Mouse (Mus musculus) kidney, postnatal 36 days (tissue): Measurements from ENCODE around the gene Ldlrad3.
A peak's percentile ranks its signal among the peaks of the same experiment; 100 is the strongest.

Source experiments
- DNase-seq, 2 experiments: peaks; one replicate each; pipeline ENCODE4 v3.0.0; 2021 to 2022; ENCODE audit warnings: mixed read lengths in 2 of 2

Ldlrad3 gene

DNA sequence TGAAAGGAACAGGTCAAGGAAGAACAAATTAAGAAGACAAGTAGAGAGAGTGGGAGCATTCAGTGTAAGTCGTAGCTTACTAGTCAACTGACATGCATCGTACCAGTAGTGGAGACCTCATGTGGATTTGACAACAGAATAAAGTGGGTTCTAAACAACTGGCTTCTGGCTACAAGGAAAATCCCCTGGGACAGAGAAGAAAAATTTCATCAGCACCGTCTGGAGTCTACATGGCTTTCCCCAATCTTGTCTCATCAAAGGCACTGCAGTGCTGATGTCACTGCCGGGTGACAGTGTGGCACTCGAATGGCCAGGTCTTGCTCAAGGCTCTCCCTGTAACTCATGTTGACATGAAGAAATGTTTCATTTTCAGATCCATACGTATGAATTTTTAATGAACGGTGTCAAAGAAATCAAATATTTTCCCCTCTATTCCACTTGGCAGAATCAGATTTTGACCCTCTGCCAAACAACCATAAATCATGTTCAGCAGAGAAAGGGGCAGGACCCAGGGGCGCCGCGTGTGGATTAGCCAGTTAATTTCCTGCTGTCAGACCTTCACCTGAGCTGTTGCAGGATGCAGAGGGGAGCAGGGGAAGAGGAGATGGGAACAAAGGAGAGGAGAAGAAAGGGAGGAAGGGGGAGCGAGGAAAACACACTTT, 187.1 kb downstream of the Ldlrad3 start:
- DNase-seq: peak in 1 of 2 experiments; percentile 43

GRCm38 (mm10) chr2:101997013-101997412, 189.2 kb downstream of the Ldlrad3 start:
- DNase-seq: no peak

DNA sequence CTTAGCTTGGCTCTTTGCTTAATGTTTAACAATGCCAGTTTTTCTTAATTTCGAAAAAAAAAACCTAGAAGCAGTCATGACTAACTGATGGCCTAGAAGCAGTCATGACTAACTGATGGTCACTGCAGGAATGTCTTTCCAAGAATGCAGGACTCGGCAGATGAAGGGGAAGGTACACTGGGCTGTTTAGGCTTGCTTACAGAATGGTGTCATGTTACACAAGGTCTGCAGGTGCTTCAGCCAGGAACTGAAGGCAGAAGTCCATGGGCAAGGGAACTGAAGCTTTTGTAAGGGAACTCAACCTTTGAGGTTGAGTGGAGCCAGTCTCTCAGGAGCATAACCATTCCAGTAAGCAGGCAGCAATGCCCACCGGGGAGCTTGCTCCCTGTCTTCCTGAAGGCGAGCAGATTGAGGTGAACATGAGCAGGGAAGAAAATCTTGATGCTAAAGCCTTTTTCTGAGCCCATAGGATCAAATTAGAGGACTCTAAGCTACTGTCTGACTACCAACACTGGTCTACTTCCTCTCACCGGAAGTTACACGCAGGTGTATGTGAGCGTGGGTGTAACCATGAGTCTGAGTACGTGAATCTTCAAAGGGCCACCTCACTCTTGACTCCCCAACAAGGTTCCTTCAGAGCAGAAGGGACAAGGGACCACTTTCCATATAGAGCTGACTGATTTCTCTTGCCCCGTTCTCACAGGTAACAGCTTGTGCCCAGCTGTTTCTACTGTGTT, 193.4 kb downstream of the Ldlrad3 start:
- DNase-seq: peak; percentile 32 to 43

- DNase-seq: no peak
Measured at GRCm38 (mm10) chr2:101991726-101992125, 194.5 kb downstream of the Ldlrad3 start.

DNA sequence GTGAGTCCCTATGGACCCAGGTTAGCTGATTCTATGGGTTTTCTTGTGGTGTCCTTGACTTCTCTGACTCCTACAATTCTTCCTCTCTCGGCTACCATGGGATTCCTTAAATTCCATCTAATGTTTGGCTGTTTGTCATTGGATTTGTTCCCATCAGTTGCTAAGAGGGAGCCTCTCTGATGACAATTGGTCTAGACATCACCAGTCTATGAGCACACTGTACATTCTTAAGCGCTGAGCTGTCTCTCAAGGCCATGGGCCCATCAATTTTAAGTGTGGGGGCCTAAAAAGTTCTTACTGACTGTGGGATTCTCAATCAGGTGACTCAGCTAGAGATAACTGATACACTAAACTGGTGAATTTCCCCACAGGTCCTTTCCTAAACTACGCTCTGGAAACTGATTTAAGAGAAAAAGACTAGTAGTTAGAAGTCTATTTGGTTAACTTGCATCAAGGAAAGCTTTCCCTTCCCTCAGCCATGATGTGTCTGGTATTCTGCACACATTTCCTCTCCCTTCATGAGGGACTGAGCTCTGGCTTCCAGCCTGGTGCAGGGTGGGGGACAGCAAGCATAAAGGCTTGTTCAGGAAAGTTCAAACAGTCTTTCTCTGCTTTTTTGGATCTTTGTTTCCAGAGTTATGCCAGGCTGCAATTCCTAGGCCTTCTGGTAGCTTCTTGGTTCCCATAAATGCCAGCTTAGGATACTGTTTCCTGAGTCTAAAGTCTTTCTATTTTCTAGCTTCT, 199.7 kb downstream of the Ldlrad3 start:
- DNase-seq: no peak

DNA sequence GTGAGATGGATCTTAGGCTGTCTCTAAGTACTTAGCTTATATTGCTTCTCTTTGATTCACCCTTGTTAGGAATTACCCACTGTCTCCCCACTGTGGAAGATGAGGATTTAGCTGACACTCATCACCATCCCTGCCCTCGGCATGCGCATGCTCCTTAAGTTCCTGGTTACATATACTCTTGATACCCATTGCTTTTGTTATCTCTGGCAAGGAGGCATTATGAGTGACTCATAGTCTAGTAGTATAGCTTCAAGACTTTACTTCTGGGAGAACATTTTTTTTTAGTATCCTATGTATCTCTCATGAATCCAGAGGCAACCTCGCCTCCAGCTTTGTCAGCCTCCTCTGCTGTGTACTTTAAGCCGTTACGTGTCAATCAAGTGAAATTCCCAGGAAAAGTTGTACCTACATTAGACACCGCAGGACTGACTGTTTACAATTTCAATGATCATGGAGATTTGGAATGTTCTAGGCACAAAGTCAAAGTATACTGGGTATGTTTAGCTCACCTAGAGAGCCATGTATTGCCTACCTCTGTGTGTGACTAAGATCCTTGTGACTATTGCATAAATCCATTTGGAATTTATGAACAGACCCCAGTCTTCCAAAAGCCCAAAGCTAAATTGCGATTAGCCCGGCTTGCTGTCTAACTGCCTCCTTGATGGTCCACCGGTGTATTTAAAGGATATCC, 202.2 kb downstream of the Ldlrad3 start:
- DNase-seq: no peak

- DNase-seq: peak in 1 of 2 experiments; percentile 37
Measured at GRCm38 (mm10) chr2:101983082-101983852, 202.9 kb downstream of the Ldlrad3 start.

- DNase-seq: no peak
Measured at GRCm38 (mm10) chr2:101981964-101982498, 204.2 kb downstream of the Ldlrad3 start.

DNA sequence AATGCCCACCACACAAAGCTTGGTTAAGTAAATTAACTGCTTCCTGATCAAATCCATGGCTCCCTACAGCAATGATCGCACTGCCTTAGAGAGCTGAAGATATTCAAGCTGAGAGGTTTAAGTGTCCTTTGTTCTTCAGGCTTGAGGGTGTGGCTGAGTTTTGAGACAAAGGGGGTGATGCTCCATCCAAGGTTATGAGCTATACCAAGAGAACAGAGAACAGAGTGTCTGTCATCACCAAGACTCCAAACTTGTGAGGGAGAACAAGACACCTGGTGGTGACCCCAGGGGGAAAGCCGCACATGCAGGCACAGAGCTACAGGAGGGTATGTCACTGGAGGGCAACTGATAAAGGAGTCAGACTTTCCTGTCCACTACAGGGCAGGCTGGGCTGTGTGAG, 205.0 kb downstream of the Ldlrad3 start:
- no peak for DNase-seq

- DNase-seq: no peak
Measured at GRCm38 (mm10) chr2:101980456-101980947, 205.7 kb downstream of the Ldlrad3 start.

- DNase-seq: peak in 1 of 2 experiments; percentile 67
Measured at GRCm38 (mm10) chr2:101978534-101979525, 207.4 kb downstream of the Ldlrad3 start.

DNA sequence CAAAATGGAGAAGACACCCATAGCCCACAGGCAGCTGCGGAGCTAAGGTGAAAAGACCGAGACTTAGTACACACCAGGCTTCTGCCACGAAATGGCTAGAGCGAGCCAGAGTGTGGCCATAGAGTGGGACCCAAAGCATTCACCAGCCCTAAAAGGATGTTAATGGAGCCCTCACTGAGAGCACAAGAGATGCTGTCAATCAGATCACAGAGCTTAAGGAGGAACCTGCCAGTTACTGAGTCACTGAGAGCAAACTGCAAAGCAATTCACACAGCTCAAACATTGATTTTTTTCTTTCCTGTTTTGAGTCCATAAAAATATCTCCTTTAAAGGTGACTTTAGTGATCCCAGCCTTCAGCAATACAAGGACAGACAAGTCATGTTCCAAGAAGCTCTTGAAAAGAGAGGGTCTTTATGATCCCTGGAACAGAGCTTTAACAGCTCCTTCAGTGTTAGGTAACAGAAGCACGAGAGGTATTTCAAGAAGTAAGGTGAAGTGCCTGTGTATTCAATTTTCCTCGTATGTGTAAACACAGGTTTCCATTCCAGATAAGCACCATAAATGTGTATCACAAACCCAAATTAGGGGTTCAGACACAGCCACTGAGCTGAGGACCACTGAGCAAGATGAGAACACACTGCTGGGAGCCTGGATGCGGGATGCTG, 209.7 kb downstream of the Ldlrad3 start:
- no peak for DNase-seq

DNA sequence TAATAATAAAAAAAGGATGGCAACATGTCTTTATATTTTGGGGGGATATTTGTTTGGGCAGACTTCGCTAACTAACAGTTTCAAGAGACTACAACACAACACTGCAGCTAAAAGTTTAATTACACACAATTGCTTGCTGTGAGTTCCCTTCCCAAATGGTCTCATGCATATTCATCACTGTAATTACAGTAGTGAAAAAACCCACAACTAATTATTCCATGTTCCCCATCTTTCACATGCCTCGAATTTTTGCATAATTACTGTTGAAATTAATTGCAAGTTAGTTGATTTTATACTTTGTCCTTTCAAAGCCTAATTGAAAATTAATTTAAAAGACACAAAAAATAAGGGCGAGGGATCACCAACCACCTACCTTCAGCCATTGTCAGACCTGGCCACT, 212.4 kb downstream of the Ldlrad3 start:
- no peak for DNase-seq

DNA sequence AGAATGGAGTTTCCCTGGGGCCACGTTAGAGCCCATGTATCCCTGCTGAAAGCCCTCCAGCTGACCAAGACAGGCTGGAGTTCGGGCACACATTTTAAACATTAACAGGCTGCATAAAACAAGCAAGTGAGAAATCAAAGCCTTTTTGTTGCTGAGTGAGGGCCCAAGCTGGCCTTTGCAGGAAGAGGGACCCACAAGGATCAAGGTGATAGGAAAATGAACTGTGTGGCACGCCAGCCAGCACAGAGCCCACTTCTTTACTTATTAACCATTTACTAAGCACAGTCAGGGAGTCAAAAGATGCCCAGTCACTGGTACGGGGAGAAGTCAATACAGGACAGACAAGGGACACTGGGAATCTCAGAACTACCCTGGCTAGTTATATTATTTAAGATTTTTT, 218.6 kb downstream of the Ldlrad3 start:
- DNase-seq: peak; percentile 49 to 69

DNA sequence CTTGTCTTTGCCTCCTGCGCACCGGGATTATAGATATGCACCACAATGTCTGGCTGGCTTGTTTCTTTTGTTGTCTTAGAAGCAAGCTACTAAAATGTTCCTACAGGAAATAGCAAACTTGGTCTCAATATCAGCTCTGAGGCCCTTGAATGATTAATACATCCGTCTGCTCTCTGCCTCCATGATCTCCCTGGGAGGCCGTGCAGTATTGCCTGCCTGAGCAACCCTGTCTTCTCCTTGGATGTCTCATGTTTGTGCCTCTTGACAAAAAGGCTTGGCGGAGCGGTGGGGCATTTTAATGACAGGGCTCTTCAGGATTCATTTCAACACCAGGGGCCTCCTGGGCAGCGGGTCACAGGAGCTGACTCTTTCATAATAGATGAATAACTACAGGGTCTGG, 219.0 kb downstream of the Ldlrad3 start:
- DNase-seq: peak; percentile 25 to 30

DNA sequence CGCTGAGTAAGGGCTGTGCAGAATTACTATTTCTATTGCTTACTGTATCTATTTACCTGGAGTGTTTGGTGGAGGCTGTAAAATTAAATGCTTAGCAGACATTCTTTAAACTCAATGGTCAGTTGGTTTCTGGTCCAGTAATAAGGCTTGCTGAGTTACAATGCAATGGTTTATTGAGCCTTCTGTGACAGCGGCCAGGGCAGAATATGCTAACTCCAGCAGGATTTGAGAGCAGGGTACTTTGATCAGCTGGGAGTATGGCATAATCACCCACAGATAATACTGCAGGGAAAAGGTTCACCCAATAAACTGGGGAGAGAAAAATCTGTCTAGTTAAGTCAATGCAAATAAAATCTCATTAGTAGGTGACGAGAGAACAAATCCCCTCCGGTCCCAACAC, 220.2 kb downstream of the Ldlrad3 start:
- DNase-seq: peak in 1 of 2 experiments; percentile 45

GRCm38 (mm10) chr2:101965515-101965914, 220.7 kb downstream of the Ldlrad3 start:
- no peak for DNase-seq

DNA sequence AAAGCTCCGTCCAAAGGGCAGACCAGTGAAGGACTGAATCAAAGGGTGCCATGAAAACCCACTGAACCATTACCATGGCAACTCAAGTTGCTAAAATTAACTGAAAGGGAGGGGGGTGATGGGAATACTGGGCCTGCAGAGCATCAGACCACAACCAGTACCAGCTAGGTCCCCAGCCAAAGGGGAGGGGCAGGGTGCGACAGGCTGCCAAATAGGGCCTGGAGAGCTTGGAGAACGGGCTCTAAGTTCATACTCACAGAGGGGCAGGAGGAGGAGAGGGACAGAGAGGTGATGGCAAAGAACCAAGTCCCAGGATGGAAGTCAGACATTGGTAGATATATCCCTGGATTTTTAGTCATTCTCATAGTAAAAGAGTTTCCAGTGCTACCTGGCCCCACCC, 222.8 kb downstream of the Ldlrad3 start:
- DNase-seq: peak; percentile 38 to 47

- DNase-seq: no peak
Measured at GRCm38 (mm10) chr2:101962349-101962748, 223.8 kb downstream of the Ldlrad3 start.

GRCm38 (mm10) chr2:101961391-101961790, 224.8 kb downstream of the Ldlrad3 start:
- DNase-seq: no peak
